Mouse (Mus musculus): ENCODE results near the gene Trappc5. TPM values are rescaled to one million over a fixed set of nuclear protein-coding genes. Genes with fewer than 3 reads are reported as not detected.

Trappc5 gene
- 18.6 and 18.7 TPM in 2 replicates for polyA plus RNA-seq (2015; fragmentation: Nextera tagmentation; extraction: Ambion mirVana)

- DNase-seq = peak; percentile 90
- Histone ChIP-seq H3K9ac (peak within 1 kb of the TSS; percentile 95), H3K4me2 (peak within 1 kb of the TSS; percentile 80), H3K4me1 (replicated peaks) (peaks cover 33% of the 10 kb centered on the region), H3K4me3 (replicated peaks) (peak within 1 kb of the TSS; percentile 92), H3K27ac (peak within 1 kb of the TSS; percentile 89), H3K9me3 (replicated peaks) (no peaks in the 10 kb centered on the region), H3K27me3 (no peaks in the 10 kb centered on the region), H3K36me3 (peaks cover 29% of the 10 kb centered on the region)
- ATAC-seq (ENCODE audit: low read depth) = peak; percentile 91
- WGBS (ENCODE audit: insufficient replicate concordance) = 1% methylated on average over 61 of the region's 61 CpGs
These were observed at the start of gene Trappc5 for GRCm38 (mm10) chr8:3676131-3676992. Gene Trappc5, plus strand, starts transcription at chr8:3676299.

GRCm38 (mm10) chr8:3626971-3627370 lies 49.1 kb upstream of the Trappc5 start:
- H3K27ac ChIP-seq = no peak overlapping the region
- H3K27me3 ChIP-seq = 0 out of 2 replicates have a peak, but pooled peaks cover 8% of the 10 kb centered on the region
- ATAC-seq (ENCODE audit: low read depth) (no peak), DNase-seq (no peak)
- no peaks in the 10 kb centered on the region for H3K9me3 ChIP-seq (replicated peaks)
- H3K4me2 ChIP-seq = no peak overlapping the region
- peaks cover 8% of the 10 kb centered on the region; the same call in 1 of the 2 replicates for H3K36me3 ChIP-seq
- 22% methylated on average over 5 of the region's 5 CpGs for WGBS (ENCODE audit: insufficient replicate concordance)
- H3K4me1 ChIP-seq (replicated peaks) = peaks cover 24% of the 10 kb centered on the region
- no peak overlapping the region for H3K9ac ChIP-seq
- no peak overlapping the region for H3K4me3 ChIP-seq (replicated peaks)

GRCm38 (mm10) chr8:3628014-3628413 lies 48.1 kb upstream of the Trappc5 start:
- H3K36me3 ChIP-seq = peaks cover 9% of the 10 kb centered on the region
- no peak overlapping the region for H3K4me3 ChIP-seq (replicated peaks)
- H3K27ac ChIP-seq = no peak overlapping the region
- 0 out of 2 replicates have a peak, but pooled peaks cover 8% of the 10 kb centered on the region for H3K27me3 ChIP-seq
- no peaks in the 10 kb centered on the region for H3K9me3 ChIP-seq (replicated peaks)
- WGBS (ENCODE audit: insufficient replicate concordance) = 42% methylated on average over 5 of the region's 5 CpGs
- ATAC-seq (ENCODE audit: low read depth) (no peak), DNase-seq (peak; percentile 15)
- no peak overlapping the region for H3K9ac ChIP-seq
- no peak overlapping the region for H3K4me2 ChIP-seq
- H3K4me1 ChIP-seq (replicated peaks) = peaks cover 24% of the 10 kb centered on the region

- H3K9me3 ChIP-seq (replicated peaks) = no peaks in the 10 kb centered on the region
- peak within 1 kb of the TSS; percentile 90 for H3K4me2 ChIP-seq
- H3K36me3 ChIP-seq = peaks cover 31% of the 10 kb centered on the region
- peaks cover 24% of the 10 kb centered on the region for H3K4me1 ChIP-seq (replicated peaks)
- H3K27me3 ChIP-seq = 0 out of 2 replicates have a peak, but pooled peaks cover 8% of the 10 kb centered on the region
- H3K27ac ChIP-seq = peak within 1 kb of the TSS; percentile 71
- ATAC-seq (ENCODE audit: low read depth) = peak; percentile 93
- WGBS (ENCODE audit: insufficient replicate concordance) = 5% methylated on average over 47 of the region's 47 CpGs
- peak within 1 kb of the TSS; percentile 80 for H3K4me3 ChIP-seq (replicated peaks)
- H3K9ac ChIP-seq = peak within 1 kb of the TSS; percentile 84
- DNase-seq = peak; percentile 85
These were observed 45.2 kb upstream of the Trappc5 start, which contains the start of gene Stxbp2 for GRCm38 (mm10) chr8:3630647-3631477. Gene Stxbp2, plus strand, starts transcription at chr8:3630955.

DNA sequence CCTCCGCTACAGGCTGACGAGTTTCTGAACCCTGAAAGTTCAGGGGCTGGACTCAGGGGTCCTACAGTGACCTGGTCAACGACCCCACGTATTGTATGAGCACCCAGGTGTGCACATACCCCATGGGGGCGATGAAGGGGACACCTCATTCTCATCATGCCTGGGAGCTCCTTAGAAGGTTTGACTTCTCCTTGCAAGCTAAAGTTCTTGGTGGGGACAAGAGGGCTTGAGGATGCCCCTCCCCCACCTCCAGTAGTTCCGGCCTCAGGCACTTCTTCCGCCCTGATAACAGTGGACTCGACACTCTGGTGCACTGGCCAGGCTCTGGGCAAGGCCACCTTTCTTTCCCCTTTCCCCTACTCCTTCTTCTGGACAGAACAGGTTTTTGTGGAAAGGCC lies 44.6 kb upstream of the Trappc5 start:
- Histone ChIP-seq H3K27me3 (0 out of 2 replicates have a peak, but pooled peaks cover 8% of the 10 kb centered on the region), H3K4me2 (peak overlapping the region; percentile 90), H3K36me3 (peaks cover 37% of the 10 kb centered on the region), H3K4me3 (replicated peaks) (peak overlapping the region; percentile 80), H3K4me1 (replicated peaks) (peaks cover 24% of the 10 kb centered on the region), H3K9me3 (replicated peaks) (no peaks in the 10 kb centered on the region), H3K9ac (peak overlapping the region; percentile 84), H3K27ac (peak overlapping the region; percentile 71)
- DNase-seq (peak; percentile 54), ATAC-seq (ENCODE audit: low read depth) (peak; percentile 61)
- 5% methylated on average over 8 of the region's 8 CpGs for WGBS (ENCODE audit: insufficient replicate concordance)

- Histone ChIP-seq H3K4me2 (no peak overlapping the region), H3K36me3 (peaks cover 18% of the 10 kb centered on the region), H3K27me3 (no peaks in the 10 kb centered on the region), H3K4me3 (replicated peaks) (no peak overlapping the region), H3K9me3 (replicated peaks) (no peaks in the 10 kb centered on the region), H3K9ac (no peak overlapping the region), H3K27ac (no peak overlapping the region), H3K4me1 (replicated peaks) (peaks cover 11% of the 10 kb centered on the region)
- 9% methylated on average over 5 of the region's 5 CpGs for WGBS (ENCODE audit: insufficient replicate concordance)
- ATAC-seq (ENCODE audit: low read depth) (peak; percentile 79), DNase-seq (peak; percentile 62)
These were observed 30.3 kb upstream of the Trappc5 start for GRCm38 (mm10) chr8:3645804-3646203.

- no peak overlapping the region for H3K4me3 ChIP-seq (replicated peaks)
- WGBS (ENCODE audit: insufficient replicate concordance) = 65% methylated on average over 6 of the region's 6 CpGs
- no peak overlapping the region for H3K4me2 ChIP-seq
- 0 out of 2 replicates have a peak, but pooled peaks cover under 1% of the 10 kb centered on the region for H3K27me3 ChIP-seq
- no peak for ATAC-seq (ENCODE audit: low read depth)
- H3K9ac ChIP-seq = no peak overlapping the region
- H3K27ac ChIP-seq = no peak overlapping the region
- H3K36me3 ChIP-seq = peaks cover 7% of the 10 kb centered on the region
- H3K9me3 ChIP-seq (replicated peaks) = no peaks in the 10 kb centered on the region
- no peak for DNase-seq
- peaks cover 11% of the 10 kb centered on the region for H3K4me1 ChIP-seq (replicated peaks)
These were observed 29.1 kb upstream of the Trappc5 start for GRCm38 (mm10) chr8:3646824-3647531.

- H3K9me3 ChIP-seq (replicated peaks) = no peaks in the 10 kb centered on the region
- 61% methylated on average over 4 of the region's 4 CpGs for WGBS (ENCODE audit: insufficient replicate concordance)
- DNase-seq (no peak), ATAC-seq (ENCODE audit: low read depth) (no peak)
- H3K27ac ChIP-seq = no peak overlapping the region
- peaks cover 11% of the 10 kb centered on the region for H3K4me1 ChIP-seq (replicated peaks)
- H3K4me3 ChIP-seq (replicated peaks) = no peak overlapping the region
- 0 out of 2 replicates have a peak, but pooled peaks cover 4% of the 10 kb centered on the region for H3K27me3 ChIP-seq
- H3K36me3 ChIP-seq = peaks cover 2% of the 10 kb centered on the region
- H3K4me2 ChIP-seq = no peak overlapping the region
- no peak overlapping the region for H3K9ac ChIP-seq
These were observed 28.5 kb upstream of the Trappc5 start for GRCm38 (mm10) chr8:3647561-3647960.

GRCm38 (mm10) chr8:3648268-3648667 lies 27.8 kb upstream of the Trappc5 start:
- Histone ChIP-seq H3K36me3 (no peaks in the 10 kb centered on the region), H3K9ac (no peak overlapping the region), H3K27ac (no peak overlapping the region), H3K4me2 (no peak overlapping the region), H3K4me1 (replicated peaks) (peaks cover 11% of the 10 kb centered on the region), H3K9me3 (replicated peaks) (no peaks in the 10 kb centered on the region), H3K4me3 (replicated peaks) (no peak overlapping the region), H3K27me3 (0 out of 2 replicates have a peak, but pooled peaks cover 4% of the 10 kb centered on the region)
- DNase-seq = no peak
- ATAC-seq (ENCODE audit: low read depth) = no peak
- 50% methylated on average over 2 of the region's 2 CpGs for WGBS (ENCODE audit: insufficient replicate concordance)

GRCm38 (mm10) chr8:3648990-3649389 lies 27.1 kb upstream of the Trappc5 start:
- 0 out of 2 replicates have a peak, but pooled peaks cover 4% of the 10 kb centered on the region for H3K27me3 ChIP-seq
- DNase-seq (no peak), ATAC-seq (ENCODE audit: low read depth) (no peak)
- no peaks in the 10 kb centered on the region for H3K36me3 ChIP-seq
- no peak overlapping the region for H3K9ac ChIP-seq
- 30% methylated on average over 1 of the region's 1 CpGs for WGBS (ENCODE audit: insufficient replicate concordance)
- no peak overlapping the region for H3K4me2 ChIP-seq
- H3K9me3 ChIP-seq (replicated peaks) = no peaks in the 10 kb centered on the region
- no peak overlapping the region for H3K27ac ChIP-seq
- H3K4me3 ChIP-seq (replicated peaks) = no peak overlapping the region
- peaks cover 11% of the 10 kb centered on the region for H3K4me1 ChIP-seq (replicated peaks)
